Mouse (Mus musculus) midbrain, embryonic 14.5 days (tissue): ENCODE results near the gene 1700012B07Rik. TPM values are rescaled to one million over a fixed set of nuclear protein-coding genes. Genes with fewer than 3 reads are reported as not detected.

Source experiments
- ATAC-seq: fragments of 200-750 bp; cut with Nextera tagmentation; 2 replicates; pipeline ENCODE4 v1.8.0; 2017; ENCODE audit warnings: moderate number of reproducible peaks, moderate library complexity; ENCODE audit not compliant: low FRiP score, low TSS enrichment
- DNase-seq: peaks from one replicate; pipeline ENCODE4 v3.0.0-alpha.2; 2015
- H3K27ac ChIP-seq: fragments of 300-500 bp; sonication (generic); replicated peaks from 2 replicates; pipeline ENCODE4 v1.5.1; 2014; ENCODE audit warnings: mild to moderate bottlenecking, low read depth, low read length, moderate library complexity
- H3K27me3 ChIP-seq: fragments of 300-500 bp; sonication (generic); 2 replicates; pipeline ENCODE4 v1.6.1; 2014; ENCODE audit warnings: low read length, control low read depth, mixed read lengths; ENCODE audit not compliant: control insufficient read depth, insufficient read depth
- H3K36me3 ChIP-seq: fragments of 300-500 bp; sonication (generic); 2 replicates; pipeline ENCODE4 v1.6.1; 2014; ENCODE audit warnings: low read length, control low read depth; ENCODE audit not compliant: control insufficient read depth, insufficient read depth
- H3K4me1 ChIP-seq: fragments of 300-500 bp; sonication (generic); 2 replicates; pipeline ENCODE4 v1.6.1; 2014; ENCODE audit warnings: mild to moderate bottlenecking, antibody characterized with exemption, low read length, control low read depth; ENCODE audit not compliant: control insufficient read depth, insufficient read depth
- H3K4me2 ChIP-seq: fragments of 300-500 bp; sonication (generic); 2 replicates; pipeline ENCODE4 v1.6.1; 2014; ENCODE audit warnings: mild to moderate bottlenecking, low read length, moderate library complexity
- H3K4me3 ChIP-seq: fragments of 300-500 bp; sonication (generic); replicated peaks from 2 replicates; pipeline ENCODE4 v1.5.1; 2014; ENCODE audit warnings: low read depth, low read length
- H3K9ac ChIP-seq: fragments of 300-500 bp; sonication (generic); replicated peaks from 2 replicates; pipeline ENCODE4 v1.6.1; 2014; ENCODE audit warnings: mild to moderate bottlenecking, low read length, moderate library complexity
- H3K9me3 ChIP-seq: fragments of 300-500 bp; sonication (generic); 2 replicates; pipeline ENCODE4 v1.6.1; 2016; ENCODE audit warnings: low read length, control low read depth, mixed read lengths; ENCODE audit not compliant: control insufficient read depth
- whole genome bisulfite sequencing: fragments of 180-500 bp; shearing (Covaris S2); extraction: QIAGEN DNeasy Blood & Tissue Kit; methylation state at CpG from one replicate; pipeline ENCODE4 v1.1.7; 2014; 5-methylcytosine and 5-hydroxymethylcytosine counted together
- polyA plus RNA-seq: library from polyadenylated mRNA; unstranded; fragments of >200 nt; fragmentation: Nextera tagmentation; extraction: Ambion mirVana; gene quantifications from 2 replicates; pipeline ENCODE4 v1.2.1, GENCODE M21; 2014

Gene 1700012B07Rik
- polyA plus RNA-seq, 1 experiment from 2014 or later = not detected

DNA sequence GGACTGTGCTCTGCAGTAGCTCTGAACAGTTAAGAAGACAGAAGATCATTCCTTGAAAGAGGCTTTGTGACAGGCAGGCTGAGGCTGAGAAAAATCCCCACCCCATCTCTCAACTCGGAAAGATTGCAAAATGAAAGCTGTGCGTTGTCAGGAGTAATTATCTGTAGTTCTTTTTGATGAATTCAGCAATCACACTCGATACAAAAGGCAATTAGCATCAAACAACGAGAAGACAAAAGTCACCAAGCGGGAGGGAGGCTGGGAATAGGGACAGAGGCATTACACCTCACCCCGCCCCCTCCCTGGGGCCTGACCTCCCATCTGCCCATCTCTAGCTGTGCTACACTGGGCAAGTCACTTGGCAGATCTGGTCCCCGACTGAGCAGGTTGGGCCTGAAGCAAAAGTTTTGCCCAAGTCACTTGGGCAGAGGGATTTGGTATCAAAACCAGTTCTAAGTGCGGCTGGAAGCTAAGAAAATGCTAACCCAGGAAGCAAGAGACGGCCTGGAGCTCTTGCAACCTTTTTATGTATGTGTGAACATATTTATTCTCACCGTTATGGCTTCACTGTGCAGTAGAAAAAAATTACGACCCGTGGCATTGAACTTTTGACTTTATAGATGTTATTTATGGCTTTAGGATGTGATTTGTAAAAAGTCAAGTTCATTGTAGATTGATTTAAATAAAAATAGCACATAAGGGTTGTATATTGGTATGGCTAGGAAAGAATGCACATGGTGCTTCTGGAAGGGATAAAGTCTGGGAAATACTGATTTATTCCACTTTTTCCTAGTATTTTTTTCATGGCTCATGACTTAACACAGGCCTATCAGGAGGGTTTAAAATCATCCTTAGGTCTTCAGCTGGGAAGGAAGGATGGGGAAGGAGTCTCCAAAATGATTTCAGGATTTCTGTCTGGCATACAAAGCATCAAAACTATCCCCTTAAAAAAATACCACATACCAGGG, 75.9 kb downstream of the 1700012B07Rik start:
- WGBS = 41% methylated on average over 12 of the region's 12 CpGs
- DNase-seq (peak; percentile 12), ATAC-seq (no peak)
- peaks cover 7% of the 10 kb centered on the region; the same call in 1 of the 2 replicates for H3K4me1 ChIP-seq
- peak overlapping the region; percentile 11; the same call in 1 of the 2 replicates for H3K4me2 ChIP-seq
- H3K4me3 ChIP-seq = no peak overlapping the region
- no peaks in the 10 kb centered on the region for H3K27me3 ChIP-seq
- H3K36me3 ChIP-seq = no peaks in the 10 kb centered on the region
- no peak overlapping the region for H3K27ac ChIP-seq
- H3K9me3 ChIP-seq = no peaks in the 10 kb centered on the region
- no peak overlapping the region for H3K9ac ChIP-seq

DNA sequence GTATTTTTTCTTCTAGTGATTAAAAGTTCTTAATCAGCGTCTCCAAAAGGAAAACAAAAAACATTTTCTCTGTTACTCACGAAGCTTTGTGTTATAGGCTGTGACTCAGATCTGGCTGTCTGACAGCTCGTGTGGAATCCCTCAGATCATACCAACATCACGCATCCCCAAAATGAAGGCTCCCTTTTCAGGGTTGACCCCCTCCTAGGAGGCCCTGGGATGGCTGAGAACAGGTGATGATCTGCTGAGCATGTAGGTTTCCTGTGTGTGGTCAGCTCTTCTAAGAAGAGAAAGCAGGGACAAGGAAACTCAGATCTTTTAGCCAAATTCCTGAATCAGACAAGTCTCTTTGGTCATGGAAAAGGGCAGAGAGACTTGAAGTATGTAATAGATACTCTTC, 82.6 kb downstream of the 1700012B07Rik start:
- Histone ChIP-seq H3K36me3 (no peaks in the 10 kb centered on the region), H3K4me2 (no peak overlapping the region), H3K27me3 (no peaks in the 10 kb centered on the region), H3K27ac (no peak overlapping the region), H3K9me3 (no peaks in the 10 kb centered on the region), H3K4me3 (no peak overlapping the region), H3K4me1 (no peaks in the 10 kb centered on the region), H3K9ac (no peak overlapping the region)
- ATAC-seq (no peak), DNase-seq (no peak)
- 89% methylated on average over 4 of the region's 4 CpGs for WGBS

DNA sequence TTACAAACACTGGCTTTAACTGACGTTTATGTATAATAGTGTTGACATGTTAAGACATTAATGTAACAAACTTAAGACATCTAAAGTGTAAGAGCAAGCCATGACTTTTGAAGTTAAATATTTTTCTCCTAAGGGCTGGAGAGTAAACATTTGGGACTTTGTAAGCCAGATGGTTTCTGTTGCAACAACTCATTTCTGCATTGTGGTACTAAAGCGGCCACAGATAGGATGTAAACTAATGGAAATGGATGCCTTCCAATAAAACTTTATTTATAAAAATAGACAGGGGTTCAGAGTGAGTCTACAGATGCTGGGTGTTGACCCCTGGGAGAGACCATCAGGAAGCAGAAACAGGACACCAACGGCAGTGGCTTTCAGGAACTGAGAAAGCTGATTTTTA, 89.9 kb downstream of the 1700012B07Rik start:
- no peak for ATAC-seq
- H3K36me3 ChIP-seq = no peaks in the 10 kb centered on the region
- no peak for DNase-seq
- no peaks in the 10 kb centered on the region for H3K4me1 ChIP-seq
- H3K9ac ChIP-seq = no peak overlapping the region
- 90% methylated on average over 3 of the region's 3 CpGs for WGBS
- H3K4me3 ChIP-seq = no peak overlapping the region
- no peaks in the 10 kb centered on the region for H3K27me3 ChIP-seq
- no peak overlapping the region for H3K4me2 ChIP-seq
- no peak overlapping the region for H3K27ac ChIP-seq
- no peaks in the 10 kb centered on the region for H3K9me3 ChIP-seq

Other genes starting within 250 kb of the 1700012B07Rik start
- gene Wipi1, start 216.1 kb downstream of the 1700012B07Rik start, polyA plus RNA-seq = 6.5 and 9.9 TPM in 2 replicates
- gene Prkar1a, start 178.6 kb downstream of the 1700012B07Rik start, polyA plus RNA-seq = 494 and 582 TPM in 2 replicates
- 1.00 and 3.1 TPM in 2 replicates for gene Fam20a, start 105.8 kb downstream of the 1700012B07Rik start, polyA plus RNA-seq
- gene Abca8b, start 167.8 kb upstream of the 1700012B07Rik start, polyA plus RNA-seq = 1.9 and 2.3 TPM in 2 replicates